Mouse (Mus musculus): Measurements from ENCODE around the gene Foxp3. TPM values are rescaled to one million over a fixed set of nuclear protein-coding genes. Genes with fewer than 3 reads are reported as not detected.

Foxp3 gene
- total RNA-seq, 1 experiment, result 0.49 TPM

GRCm38 (mm10) chrX:7583881-7584280, 10.4 kb downstream of the Foxp3 start:
- H3K36me3 ChIP-seq (ENCODE audit: control insufficient read depth, insufficient read depth, low read length, poor library complexity, severe bottlenecking), result no peaks in the 10 kb centered on the region
- no peaks in the 10 kb centered on the region for H3K9me3 ChIP-seq (ENCODE audit: control insufficient read depth, insufficient read depth, low read depth, low read length)
- no peak overlapping the region for H3K4me3 ChIP-seq (ENCODE audit: insufficient read depth in 1 of 2, low read depth in 1 of 2, low read length in 2 of 2, poor library complexity in 1 of 2, severe bottlenecking in 1 of 2)
- TF ChIP-seq MAFK (IDR thresholded peaks at IDR 0.05; ENCODE audit: insufficient read depth, low read depth, low read length) (no peak), CHD2 (IDR thresholded peaks at IDR 0.05; ENCODE audit: low read depth, low read length) (no peak), ZNF384 (IDR thresholded peaks at IDR 0.05; ENCODE audit: low read depth, low read length) (no peak), HCFC1 (IDR thresholded peaks at IDR 0.05; ENCODE audit: borderline replicate concordance, insufficient read depth, low read length) (no peak), ZC3H11A (IDR thresholded peaks at IDR 0.05; ENCODE audit: borderline replicate concordance, low read depth, low read length) (no peak)
- H3K9ac ChIP-seq (ENCODE audit: insufficient read depth, low read depth, low read length, poor library complexity, severe bottlenecking), result no peak overlapping the region
- H3K4me1 ChIP-seq (ENCODE audit: control insufficient read depth in 2 of 2, insufficient read depth in 2 of 2, low read length in 2 of 2, poor library complexity in 1 of 2), result 0 out of 4 replicates have a peak, but pooled peaks cover 0 to 2% of the 10 kb centered on the region in 2 experiments
- no peak overlapping the region for H3K27ac ChIP-seq (ENCODE audit: insufficient read depth, low read depth, low read length, poor library complexity, severe bottlenecking)
- in situ Hi-C loops (cut with MboI; ENCODE audit: low sequenced_read_pairs in 2 of 2, unreplicated experiment in 2 of 2), result no loop called here
- DNase-seq (ENCODE audit: low read depth, low spot score), result no peak

DNA sequence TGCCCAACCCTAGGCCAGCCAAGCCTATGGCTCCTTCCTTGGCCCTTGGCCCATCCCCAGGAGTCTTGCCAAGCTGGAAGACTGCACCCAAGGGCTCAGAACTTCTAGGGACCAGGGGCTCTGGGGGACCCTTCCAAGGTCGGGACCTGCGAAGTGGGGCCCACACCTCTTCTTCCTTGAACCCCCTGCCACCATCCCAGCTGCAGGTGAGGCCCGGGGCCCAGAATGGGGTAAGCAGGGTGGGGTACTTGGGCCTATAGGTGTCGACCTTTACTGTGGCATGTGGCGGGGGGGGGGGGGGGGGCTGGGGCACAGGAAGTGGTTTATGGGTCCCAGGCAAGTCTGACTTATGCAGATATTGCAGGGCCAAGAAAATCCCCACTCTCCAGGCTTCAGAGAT, 12.9 kb downstream of the Foxp3 start:
- Histone ChIP-seq H3K4me3 (ENCODE audit: insufficient read depth in 1 of 2, low read depth in 1 of 2, low read length in 2 of 2, poor library complexity in 1 of 2, severe bottlenecking in 1 of 2) (no peak overlapping the region), H3K9ac (ENCODE audit: insufficient read depth, low read depth, low read length, poor library complexity, severe bottlenecking) (no peak overlapping the region), H3K4me1 (ENCODE audit: control insufficient read depth in 2 of 2, insufficient read depth in 2 of 2, low read length in 2 of 2, poor library complexity in 1 of 2) (0 out of 4 replicates have a peak, but pooled peaks cover 0 to 2% of the 10 kb centered on the region in 2 experiments), H3K9me3 (ENCODE audit: control insufficient read depth, insufficient read depth, low read depth, low read length) (no peaks in the 10 kb centered on the region), H3K36me3 (ENCODE audit: control insufficient read depth, insufficient read depth, low read length, poor library complexity, severe bottlenecking) (no peaks in the 10 kb centered on the region), H3K27ac (ENCODE audit: insufficient read depth, low read depth, low read length, poor library complexity, severe bottlenecking) (no peak overlapping the region)
- no peak for DNase-seq (ENCODE audit: low read depth, low spot score)
- in situ Hi-C loops (cut with MboI; ENCODE audit: low sequenced_read_pairs in 2 of 2, unreplicated experiment in 2 of 2), result no loop called here
- no peak for TF ChIP-seq ZC3H11A (IDR thresholded peaks at IDR 0.05; ENCODE audit: borderline replicate concordance, low read depth, low read length)
- TF ChIP-seq CHD2 (IDR thresholded peaks at IDR 0.05; ENCODE audit: low read depth, low read length), result no peak
- TF ChIP-seq MAFK (IDR thresholded peaks at IDR 0.05; ENCODE audit: insufficient read depth, low read depth, low read length), result no peak
- TF ChIP-seq HCFC1 (IDR thresholded peaks at IDR 0.05; ENCODE audit: borderline replicate concordance, insufficient read depth, low read length), result no peak
- TF ChIP-seq ZNF384 (IDR thresholded peaks at IDR 0.05; ENCODE audit: low read depth, low read length), result no peak

GRCm38 (mm10) chrX:7595371-7595770, 21.9 kb downstream of the Foxp3 start:
- DNase-seq (ENCODE audit: low read depth, low spot score), result no peak
- no peak for TF ChIP-seq MAFK (IDR thresholded peaks at IDR 0.05; ENCODE audit: insufficient read depth, low read depth, low read length)
- no peak for TF ChIP-seq ZC3H11A (IDR thresholded peaks at IDR 0.05; ENCODE audit: borderline replicate concordance, low read depth, low read length)
- no peak for TF ChIP-seq ZNF384 (IDR thresholded peaks at IDR 0.05; ENCODE audit: low read depth, low read length)
- TF ChIP-seq HCFC1 (IDR thresholded peaks at IDR 0.05; ENCODE audit: borderline replicate concordance, insufficient read depth, low read length), result no peak
- no peak for TF ChIP-seq CHD2 (IDR thresholded peaks at IDR 0.05; ENCODE audit: low read depth, low read length)

DNA sequence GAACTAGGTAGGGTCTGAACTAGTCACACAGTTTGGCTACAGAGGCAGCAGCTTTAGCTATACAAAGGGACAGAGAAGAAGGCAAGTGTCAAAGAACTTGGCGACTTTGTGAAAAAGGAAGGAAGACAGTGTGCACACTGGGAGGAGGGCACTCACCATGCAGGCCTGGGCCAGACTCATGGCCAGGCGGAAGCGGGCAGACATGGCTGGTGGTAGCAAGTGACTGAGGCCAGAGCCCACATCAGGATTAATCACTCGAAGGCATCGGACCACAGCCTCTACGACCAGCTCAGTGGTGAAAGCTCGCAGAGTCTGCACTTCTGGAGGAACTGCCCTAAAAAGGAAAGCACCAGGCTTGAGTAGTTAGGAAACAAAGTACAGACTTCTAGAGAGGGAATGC, 30.6 kb downstream of the Foxp3 start:
- in situ Hi-C loops (cut with MboI; ENCODE audit: low sequenced_read_pairs in 2 of 2, unreplicated experiment in 2 of 2), result no loop called here
- no peaks in the 10 kb centered on the region for H3K4me1 ChIP-seq (ENCODE audit: control insufficient read depth in 2 of 2, insufficient read depth in 2 of 2, low read length in 2 of 2, poor library complexity in 1 of 2)
- no peak overlapping the region for H3K27ac ChIP-seq (ENCODE audit: insufficient read depth, low read depth, low read length, poor library complexity, severe bottlenecking)
- no peak overlapping the region for H3K4me3 ChIP-seq (ENCODE audit: insufficient read depth in 1 of 2, low read depth in 1 of 2, low read length in 2 of 2, poor library complexity in 1 of 2, severe bottlenecking in 1 of 2)
- H3K36me3 ChIP-seq (ENCODE audit: control insufficient read depth, insufficient read depth, low read length, poor library complexity, severe bottlenecking), result peaks cover 5% of the 10 kb centered on the region; the same call in 1 of the 2 replicates
- DNase-seq (ENCODE audit: low read depth, low spot score), result no peak
- no peaks in the 10 kb centered on the region for H3K9me3 ChIP-seq (ENCODE audit: control insufficient read depth, insufficient read depth, low read depth, low read length)
- no peak for TF ChIP-seq ZNF384 (IDR thresholded peaks at IDR 0.05; ENCODE audit: low read depth, low read length)
- TF ChIP-seq ZC3H11A (IDR thresholded peaks at IDR 0.05; ENCODE audit: borderline replicate concordance, low read depth, low read length), result no peak
- TF ChIP-seq HCFC1 (IDR thresholded peaks at IDR 0.05; ENCODE audit: borderline replicate concordance, insufficient read depth, low read length), result no peak
- no peak for TF ChIP-seq MAFK (IDR thresholded peaks at IDR 0.05; ENCODE audit: insufficient read depth, low read depth, low read length)
- TF ChIP-seq CHD2 (IDR thresholded peaks at IDR 0.05; ENCODE audit: low read depth, low read length), result no peak
- no peak overlapping the region for H3K9ac ChIP-seq (ENCODE audit: insufficient read depth, low read depth, low read length, poor library complexity, severe bottlenecking)

More at GRCm38 (mm10) chrX:7595371-7595770, 21.9 kb downstream of the Foxp3 start:
- Histone ChIP-seq H3K4me1 (ENCODE audit: control insufficient read depth in 2 of 2, insufficient read depth in 2 of 2, low read length in 2 of 2, poor library complexity in 1 of 2) (no peaks in the 10 kb centered on the region), H3K4me3 (ENCODE audit: insufficient read depth in 1 of 2, low read depth in 1 of 2, low read length in 2 of 2, poor library complexity in 1 of 2, severe bottlenecking in 1 of 2) (no peak overlapping the region), H3K9ac (ENCODE audit: insufficient read depth, low read depth, low read length, poor library complexity, severe bottlenecking) (no peak overlapping the region), H3K27ac (ENCODE audit: insufficient read depth, low read depth, low read length, poor library complexity, severe bottlenecking) (no peak overlapping the region), H3K9me3 (ENCODE audit: control insufficient read depth, insufficient read depth, low read depth, low read length) (no peaks in the 10 kb centered on the region), H3K36me3 (ENCODE audit: control insufficient read depth, insufficient read depth, low read length, poor library complexity, severe bottlenecking) (peaks cover 36% of the 10 kb centered on the region)
- in situ Hi-C loops (cut with MboI; ENCODE audit: low sequenced_read_pairs in 2 of 2, unreplicated experiment in 2 of 2), result no loop called here

All from ES-E14 (cell line).